Mouse (Mus musculus): Measurements from ENCODE around the gene Psors1c2. TPM values are rescaled to one million over a fixed set of nuclear protein-coding genes. Genes with fewer than 3 reads are reported as not detected.

The Psors1c2 gene
- polyA plus RNA-seq, 2 experiments = 0.39 to 1.0 TPM

DNA sequence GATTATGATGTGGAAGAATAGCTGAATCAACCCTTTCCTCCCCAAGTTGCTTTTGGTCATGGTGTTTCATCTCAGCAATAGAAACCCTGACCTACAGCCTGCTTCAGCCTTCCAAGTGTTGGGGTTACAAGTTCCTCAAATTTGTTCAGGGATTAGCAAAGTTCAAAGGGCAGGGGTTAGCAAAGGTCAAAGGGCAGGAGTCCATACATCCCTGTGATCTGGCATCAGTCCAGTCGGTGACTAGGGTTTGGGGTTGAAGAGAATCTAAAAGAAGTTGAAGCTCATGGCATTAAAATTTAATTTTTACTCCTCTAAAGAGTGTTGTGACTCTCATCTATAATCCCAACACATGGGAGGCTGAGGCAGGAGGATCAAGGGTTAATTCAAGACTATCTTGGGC, 5.5 kb downstream of the Psors1c2 start:
- Histone ChIP-seq H3K36me3 (ENCODE audit: control insufficient read depth, insufficient read depth, low read length) (no peaks in the 10 kb centered on the region), H3K9me3 (ENCODE audit: control insufficient read depth, low read length) (no peaks in the 10 kb centered on the region), H3K4me2 (replicated peaks; ENCODE audit: low read depth, low read length, severe bottlenecking) (no peak overlapping the region), H3K27me3 (ENCODE audit: control insufficient read depth, insufficient read depth, low read length) (no peaks in the 10 kb centered on the region), H3K4me1 (ENCODE audit: control insufficient read depth, insufficient read depth, low read length) (no peaks in the 10 kb centered on the region), H3K27ac (replicated peaks; ENCODE audit: low read depth, low read length) (no peak overlapping the region), H3K9ac (ENCODE audit: low read depth, low read length, severe bottlenecking) (no peak overlapping the region), H3K4me3 (replicated peaks; ENCODE audit: low read length) (no peak overlapping the region)
- no peak for TF ChIP-seq POLR2A (IDR thresholded peaks at IDR 0.05; ENCODE audit: borderline replicate concordance, extremely low read depth, insufficient read depth, insufficient read length)
- ATAC-seq (ENCODE audit: low FRiP score, low read depth) (no peak), DNase-seq (ENCODE audit: low spot score) (no peak)
- WGBS = 71% methylated on average over 1 of the region's 1 CpGs

DNA sequence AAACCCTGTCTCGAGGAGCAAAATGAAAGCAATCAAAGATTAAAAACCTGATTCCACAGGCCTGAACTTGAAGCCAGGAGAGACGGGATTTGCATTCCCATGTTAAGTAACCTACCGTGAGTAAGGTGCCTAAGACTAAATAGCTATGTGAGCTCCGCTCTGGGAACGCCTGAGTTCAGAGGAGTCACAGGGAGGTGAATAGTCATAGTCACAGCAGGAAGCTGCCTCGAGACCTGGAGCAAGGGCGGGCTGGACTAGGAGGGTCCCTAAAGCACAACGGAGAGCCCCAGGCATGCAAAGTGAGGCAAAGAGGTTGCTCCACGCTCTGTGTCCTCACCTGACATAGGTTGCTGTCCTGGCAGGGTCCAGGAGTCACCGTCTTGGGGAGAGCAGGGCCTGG, 6.5 kb downstream of the Psors1c2 start:
- no peaks in the 10 kb centered on the region for H3K36me3 ChIP-seq (ENCODE audit: control insufficient read depth, insufficient read depth, low read length)
- no peak for TF ChIP-seq POLR2A (IDR thresholded peaks at IDR 0.05; ENCODE audit: borderline replicate concordance, extremely low read depth, insufficient read depth, insufficient read length)
- H3K27ac ChIP-seq (replicated peaks; ENCODE audit: low read depth, low read length) = no peak overlapping the region
- no peak overlapping the region for H3K4me3 ChIP-seq (replicated peaks; ENCODE audit: low read length)
- no peaks in the 10 kb centered on the region for H3K27me3 ChIP-seq (ENCODE audit: control insufficient read depth, insufficient read depth, low read length)
- H3K4me2 ChIP-seq (replicated peaks; ENCODE audit: low read depth, low read length, severe bottlenecking) = no peak overlapping the region
- H3K9me3 ChIP-seq (ENCODE audit: control insufficient read depth, low read length) = no peaks in the 10 kb centered on the region
- no peak overlapping the region for H3K9ac ChIP-seq (ENCODE audit: low read depth, low read length, severe bottlenecking)
- DNase-seq (ENCODE audit: low spot score) (no peak), ATAC-seq (ENCODE audit: low FRiP score, low read depth) (no peak)
- WGBS = 46% methylated on average over 10 of the region's 10 CpGs
- no peaks in the 10 kb centered on the region for H3K4me1 ChIP-seq (ENCODE audit: control insufficient read depth, insufficient read depth, low read length)

- no peak overlapping the region for H3K27ac ChIP-seq (replicated peaks; ENCODE audit: low read depth, low read length)
- DNase-seq (ENCODE audit: low spot score) = no peak
- H3K4me1 ChIP-seq (ENCODE audit: control insufficient read depth, insufficient read depth, low read length) = no peaks in the 10 kb centered on the region
- no peak for TF ChIP-seq POLR2A (IDR thresholded peaks at IDR 0.05; ENCODE audit: borderline replicate concordance, extremely low read depth, insufficient read depth, insufficient read length)
- H3K9ac ChIP-seq (ENCODE audit: low read depth, low read length, severe bottlenecking) = no peak overlapping the region
- H3K4me3 ChIP-seq (replicated peaks; ENCODE audit: low read length) = no peak overlapping the region
- no peaks in the 10 kb centered on the region for H3K9me3 ChIP-seq (ENCODE audit: control insufficient read depth, low read length)
- H3K4me2 ChIP-seq (replicated peaks; ENCODE audit: low read depth, low read length, severe bottlenecking) = no peak overlapping the region
- no peaks in the 10 kb centered on the region for H3K27me3 ChIP-seq (ENCODE audit: control insufficient read depth, insufficient read depth, low read length)
- ATAC-seq (ENCODE audit: low FRiP score, low read depth) = no peak
- H3K36me3 ChIP-seq (ENCODE audit: control insufficient read depth, insufficient read depth, low read length) = no peaks in the 10 kb centered on the region
- 79% methylated on average over 15 of the region's 15 CpGs for WGBS
These were observed 9.9 kb downstream of the Psors1c2 start for GRCm38 (mm10) chr17:35542761-35543411.

- TF ChIP-seq POLR2A (IDR thresholded peaks at IDR 0.05; ENCODE audit: borderline replicate concordance, extremely low read depth, insufficient read depth, insufficient read length) = no peak
- Histone ChIP-seq H3K27ac (replicated peaks; ENCODE audit: low read depth, low read length) (no peak overlapping the region), H3K4me2 (replicated peaks; ENCODE audit: low read depth, low read length, severe bottlenecking) (no peak overlapping the region), H3K9me3 (ENCODE audit: control insufficient read depth, low read length) (no peaks in the 10 kb centered on the region), H3K4me1 (ENCODE audit: control insufficient read depth, insufficient read depth, low read length) (no peaks in the 10 kb centered on the region), H3K4me3 (replicated peaks; ENCODE audit: low read length) (no peak overlapping the region), H3K9ac (ENCODE audit: low read depth, low read length, severe bottlenecking) (no peak overlapping the region), H3K36me3 (ENCODE audit: control insufficient read depth, insufficient read depth, low read length) (no peaks in the 10 kb centered on the region), H3K27me3 (ENCODE audit: control insufficient read depth, insufficient read depth, low read length) (no peaks in the 10 kb centered on the region)
- ATAC-seq (ENCODE audit: low FRiP score, low read depth) = peak; percentile 50; the same call in 1 of the 2 replicates
- DNase-seq (ENCODE audit: low spot score) = no peak
- 58% methylated on average over 14 of the region's 14 CpGs for WGBS
These were observed 10.4 kb downstream of the Psors1c2 start for GRCm38 (mm10) chr17:35543412-35543861.

GRCm38 (mm10) chr17:35544001-35544400, 11.0 kb downstream of the Psors1c2 start:
- Histone ChIP-seq H3K27ac (replicated peaks; ENCODE audit: low read depth, low read length) (no peak overlapping the region), H3K36me3 (ENCODE audit: control insufficient read depth, insufficient read depth, low read length) (no peaks in the 10 kb centered on the region), H3K4me2 (replicated peaks; ENCODE audit: low read depth, low read length, severe bottlenecking) (no peak overlapping the region), H3K4me3 (replicated peaks; ENCODE audit: low read length) (no peak overlapping the region), H3K4me1 (ENCODE audit: control insufficient read depth, insufficient read depth, low read length) (no peaks in the 10 kb centered on the region), H3K27me3 (ENCODE audit: control insufficient read depth, insufficient read depth, low read length) (no peaks in the 10 kb centered on the region), H3K9ac (ENCODE audit: low read depth, low read length, severe bottlenecking) (no peak overlapping the region), H3K9me3 (ENCODE audit: control insufficient read depth, low read length) (no peaks in the 10 kb centered on the region)
- ATAC-seq (ENCODE audit: low FRiP score, low read depth) (no peak), DNase-seq (ENCODE audit: low spot score) (no peak)
- 78% methylated on average over 6 of the region's 6 CpGs for WGBS
- TF ChIP-seq POLR2A (IDR thresholded peaks at IDR 0.05; ENCODE audit: borderline replicate concordance, extremely low read depth, insufficient read depth, insufficient read length) = no peak

Measured in limb, embryonic 14.5 days (tissue).